Mouse (Mus musculus): Measurements from ENCODE around the gene Ntmt1. TPM values are rescaled to one million over a fixed set of nuclear protein-coding genes. Genes with fewer than 3 reads are reported as not detected.

The Ntmt1 gene
- 52.6 and 60.2 TPM in 2 replicates for polyA plus RNA-seq (2012; rRNA removed)

GRCm38 (mm10) chr2:30807648-30808295 is at the start of gene Ntmt1:
Gene Ntmt1, plus strand, starts transcription at chr2:30807826.

GRCm38 (mm10) chr2:30803604-30804003 is 4.0 kb upstream of the Ntmt1 start, which contains the start of gene 1700001O22Rik:
Gene 1700001O22Rik, minus strand, starts transcription at chr2:30803661.

GRCm38 (mm10) chr2:30830283-30830795 is 22.7 kb downstream of the Ntmt1 start, which contains the start of gene Asb6:
Gene Asb6, minus strand, starts transcription at chr2:30830333.

GRCm38 (mm10) chr2:30834373-30835022 is 26.9 kb downstream of the Ntmt1 start, which contains the start of gene Prrx2:
Gene Prrx2, plus strand, starts transcription at chr2:30834972.

Other genes starting within 250 kb of the Ntmt1 start
- 0.20 and 0.73 TPM in 2 replicates for gene Cstad, start 212.8 kb upstream of the Ntmt1 start, polyA plus RNA-seq (2012; rRNA removed)
- 3.3 and 3.7 TPM in 2 replicates for gene 1700001O22Rik, start 4.2 kb upstream of the Ntmt1 start, polyA plus RNA-seq (2012; rRNA removed)
- 38.9 and 40.2 TPM in 2 replicates for gene Asb6, start 22.5 kb downstream of the Ntmt1 start, polyA plus RNA-seq (2012; rRNA removed)
- 59.2 and 76.8 TPM in 2 replicates for gene Prrx2, start 27.1 kb downstream of the Ntmt1 start, polyA plus RNA-seq (2012; rRNA removed)
- gene Ptges, start 122.0 kb downstream of the Ntmt1 start, polyA plus RNA-seq (2012; rRNA removed), result 3.4 and 6.1 TPM in 2 replicates
- gene Tor1b, start 145.1 kb downstream of the Ntmt1 start, polyA plus RNA-seq (2012; rRNA removed), result 36.5 and 41.0 TPM in 2 replicates
- gene Tor1a, start 160.1 kb downstream of the Ntmt1 start, polyA plus RNA-seq (2012; rRNA removed), result 54.3 and 61.0 TPM in 2 replicates
- 73.3 and 125 TPM in 2 replicates for gene BC005624, start 174.4 kb downstream of the Ntmt1 start, polyA plus RNA-seq (2012; rRNA removed)
- gene Usp20, start 174.5 kb downstream of the Ntmt1 start, polyA plus RNA-seq (2012; rRNA removed), result 16.5 and 21.8 TPM in 2 replicates